Mouse (Mus musculus) lung, postnatal 10 days (tissue): ENCODE results near the gene Limd2.

Experiments
- DNase-seq: peaks from one replicate; pipeline ENCODE4 v3.0.0; 2021

Limd2 gene

GRCm38 (mm10) chr11:106122736-106123135, 37.9 kb downstream of the Limd2 start:
- peak; percentile 57 for DNase-seq

- DNase-seq, result no peak
Measured at GRCm38 (mm10) chr11:106122221-106122620, 38.4 kb downstream of the Limd2 start.

- DNase-seq, result no peak
Measured at GRCm38 (mm10) chr11:106111688-106112087, 49.0 kb downstream of the Limd2 start.
